Mouse (Mus musculus) intestine, embryonic 16.5 days (tissue): ENCODE measurements at regions not wholly inside any gene's neighbourhood (a gene's known extent, or its start where the extent isn't known, plus 50 kb on each side); places are given as distances from the start of the nearest gene placed in this dataset.

Source experiments
- ATAC-seq: fragments of 200-750 bp; cut with Nextera tagmentation; 2 replicates; pipeline ENCODE4 v1.8.0; 2017; ENCODE audit warnings: moderate TSS enrichment, moderate library complexity
- H3K27ac ChIP-seq: fragments of 300-500 bp; sonication (generic); 2 replicates; pipeline ENCODE4 v1.5.1; 2014; ENCODE audit warnings: mild to moderate bottlenecking, low read length
- H3K27me3 ChIP-seq: fragments of 300-500 bp; sonication (generic); replicated peaks from 2 replicates; pipeline ENCODE4 v1.6.1; 2014; ENCODE audit warnings: low read length, control low read depth, mixed read lengths; ENCODE audit not compliant: control insufficient read depth, insufficient read depth
- H3K36me3 ChIP-seq: fragments of 300-500 bp; sonication (generic); 2 replicates; pipeline ENCODE4 v1.6.1; 2014; ENCODE audit warnings: low read length, control low read depth; ENCODE audit not compliant: control insufficient read depth, insufficient read depth
- H3K4me1 ChIP-seq: fragments of 300-500 bp; sonication (generic); 2 replicates; pipeline ENCODE4 v1.6.1; 2014; ENCODE audit warnings: low read length, control low read depth, mixed read lengths; ENCODE audit not compliant: control insufficient read depth, insufficient read depth
- H3K4me2 ChIP-seq: fragments of 300-500 bp; sonication (generic); 2 replicates; pipeline ENCODE4 v1.6.1; 2014; ENCODE audit warnings: low read depth, low read length, control low read depth
- H3K4me3 ChIP-seq: fragments of 300-500 bp; sonication (generic); 2 replicates; pipeline ENCODE4 v1.5.1; 2014; ENCODE audit warnings: mild to moderate bottlenecking, low read length
- H3K9ac ChIP-seq: fragments of 300-500 bp; sonication (generic); 2 replicates; pipeline ENCODE4 v1.6.1; 2014; ENCODE audit warnings: low read depth, low read length
- H3K9me3 ChIP-seq: fragments of 300-500 bp; sonication (generic); 2 replicates; pipeline ENCODE4 v1.6.1; 2016; ENCODE audit warnings: low read length, control low read depth; ENCODE audit not compliant: control insufficient read depth
- WGBS: fragments of 180-500 bp; shearing (Covaris S2); extraction: QIAGEN DNeasy Blood & Tissue Kit; methylation state at CpG from one replicate; pipeline ENCODE4 v1.1.7; 2014; 5-methylcytosine and 5-hydroxymethylcytosine counted together

- WGBS = 62% methylated on average over 5 of the region's 5 CpGs
- H3K9ac ChIP-seq = no peak overlapping the region
- no peaks in the 10 kb centered on the region for H3K27me3 ChIP-seq
- ATAC-seq = peak; percentile 96
- no peaks in the 10 kb centered on the region for H3K9me3 ChIP-seq
- H3K4me1 ChIP-seq = no peaks in the 10 kb centered on the region
- H3K27ac ChIP-seq = no peak overlapping the region
- H3K4me2 ChIP-seq = no peak overlapping the region
- no peak overlapping the region for H3K4me3 ChIP-seq
- H3K36me3 ChIP-seq = no peaks in the 10 kb centered on the region
Measured at GRCm38 (mm10) chr10:44702108-44702507, 173.8 kb upstream of the Prdm1 start.

- ATAC-seq = no peak
- no peak overlapping the region for H3K9ac ChIP-seq
- no peaks in the 10 kb centered on the region for H3K9me3 ChIP-seq
- H3K27ac ChIP-seq = no peak overlapping the region
- H3K4me2 ChIP-seq = no peak overlapping the region
- no peaks in the 10 kb centered on the region for H3K4me1 ChIP-seq
- no peaks in the 10 kb centered on the region for H3K36me3 ChIP-seq
- no peak overlapping the region for H3K4me3 ChIP-seq
- 85% methylated on average over 11 of the region's 11 CpGs for WGBS
- H3K27me3 ChIP-seq = no peaks in the 10 kb centered on the region
Measured at GRCm38 (mm10) chr10:44699988-44700537, 171.8 kb upstream of the Prdm1 start.

- ATAC-seq = no peak
- no peaks in the 10 kb centered on the region for H3K27me3 ChIP-seq
- no peaks in the 10 kb centered on the region for H3K36me3 ChIP-seq
- no peak overlapping the region for H3K9ac ChIP-seq
- H3K4me2 ChIP-seq = no peak overlapping the region
- no peaks in the 10 kb centered on the region for H3K4me1 ChIP-seq
- 74% methylated on average over 2 of the region's 2 CpGs for WGBS
- H3K27ac ChIP-seq = no peak overlapping the region
- H3K9me3 ChIP-seq = no peaks in the 10 kb centered on the region
- H3K4me3 ChIP-seq = no peak overlapping the region
Measured at GRCm38 (mm10) chr10:44697966-44698365, 169.7 kb upstream of the Prdm1 start.

GRCm38 (mm10) chr10:44696973-44697372, 168.7 kb upstream of the Prdm1 start:
- no peaks in the 10 kb centered on the region for H3K9me3 ChIP-seq
- H3K27ac ChIP-seq = no peak overlapping the region
- no peak for ATAC-seq
- H3K9ac ChIP-seq = no peak overlapping the region
- no peaks in the 10 kb centered on the region for H3K36me3 ChIP-seq
- no peaks in the 10 kb centered on the region for H3K27me3 ChIP-seq
- no peaks in the 10 kb centered on the region for H3K4me1 ChIP-seq
- no peak overlapping the region for H3K4me3 ChIP-seq
- WGBS = 36% methylated on average over 2 of the region's 2 CpGs
- no peak overlapping the region for H3K4me2 ChIP-seq

- WGBS = 70% methylated on average over 15 of the region's 15 CpGs
- Histone ChIP-seq H3K4me3 (no peak overlapping the region), H3K27ac (no peak overlapping the region), H3K9ac (no peak overlapping the region), H3K4me1 (no peaks in the 10 kb centered on the region), H3K36me3 (no peaks in the 10 kb centered on the region), H3K4me2 (no peak overlapping the region), H3K9me3 (no peaks in the 10 kb centered on the region), H3K27me3 (no peaks in the 10 kb centered on the region)
- no peak for ATAC-seq
Measured at GRCm38 (mm10) chr10:44691590-44692327, 163.5 kb upstream of the Prdm1 start.

GRCm38 (mm10) chr10:44688555-44688954, 160.3 kb upstream of the Prdm1 start:
- 88% methylated on average over 3 of the region's 3 CpGs for WGBS
- no peak overlapping the region for H3K4me3 ChIP-seq
- no peak overlapping the region for H3K9ac ChIP-seq
- no peaks in the 10 kb centered on the region for H3K4me1 ChIP-seq
- no peak overlapping the region for H3K4me2 ChIP-seq
- H3K9me3 ChIP-seq = no peaks in the 10 kb centered on the region
- H3K27me3 ChIP-seq = no peaks in the 10 kb centered on the region
- H3K36me3 ChIP-seq = no peaks in the 10 kb centered on the region
- no peak for ATAC-seq
- no peak overlapping the region for H3K27ac ChIP-seq

- no peaks in the 10 kb centered on the region for H3K4me1 ChIP-seq
- no peaks in the 10 kb centered on the region for H3K27me3 ChIP-seq
- H3K27ac ChIP-seq = no peak overlapping the region
- no peak overlapping the region for H3K4me3 ChIP-seq
- H3K4me2 ChIP-seq = no peak overlapping the region
- no peak overlapping the region for H3K9ac ChIP-seq
- WGBS = 76% methylated on average over 4 of the region's 4 CpGs
- no peaks in the 10 kb centered on the region for H3K36me3 ChIP-seq
- no peaks in the 10 kb centered on the region for H3K9me3 ChIP-seq
- no peak for ATAC-seq
Measured at GRCm38 (mm10) chr10:44686055-44686454, 157.8 kb upstream of the Prdm1 start.

- no peaks in the 10 kb centered on the region for H3K9me3 ChIP-seq
- no peak overlapping the region for H3K4me3 ChIP-seq
- H3K4me1 ChIP-seq = no peaks in the 10 kb centered on the region
- WGBS = 55% methylated on average over 3 of the region's 3 CpGs
- H3K27ac ChIP-seq = no peak overlapping the region
- no peak overlapping the region for H3K9ac ChIP-seq
- H3K36me3 ChIP-seq = no peaks in the 10 kb centered on the region
- no peak for ATAC-seq
- no peak overlapping the region for H3K4me2 ChIP-seq
- no peaks in the 10 kb centered on the region for H3K27me3 ChIP-seq
Measured at GRCm38 (mm10) chr10:44685215-44685614, 156.9 kb upstream of the Prdm1 start.

GRCm38 (mm10) chr10:44676506-44676905, 148.2 kb upstream of the Prdm1 start:
- Histone ChIP-seq H3K4me3 (no peak overlapping the region), H3K4me1 (no peaks in the 10 kb centered on the region), H3K9ac (no peak overlapping the region), H3K4me2 (no peak overlapping the region), H3K36me3 (no peaks in the 10 kb centered on the region), H3K27ac (no peak overlapping the region), H3K27me3 (no peaks in the 10 kb centered on the region), H3K9me3 (no peaks in the 10 kb centered on the region)
- ATAC-seq = no peak
- 88% methylated on average over 3 of the region's 3 CpGs for WGBS
